Mouse (Mus musculus) thymus, adult 2 months (tissue): ENCODE measurements around the gene Gp5. TPM values are rescaled to one million over a fixed set of nuclear protein-coding genes. Genes with fewer than 3 reads are reported as not detected.
A peak's percentile ranks its signal among the peaks of the same experiment; 100 is the strongest.

Experiments used
- DNase-seq: peaks from one replicate; pipeline ENCODE4 v3.0.0; 2021
- H3K27ac ChIP-seq: fragments of 200-500 bp; 2 replicates; pipeline ENCODE4 v1.5.1; 2012; ENCODE audit warnings: low read length, control low read depth; ENCODE audit not compliant: control insufficient read depth, insufficient read depth
- H3K27me3 ChIP-seq: fragments of 200-500 bp; 2 replicates; pipeline ENCODE4 v1.6.1; 2012; ENCODE audit warnings: mild to moderate bottlenecking, low read length, moderate library complexity, mixed read lengths; ENCODE audit not compliant: control insufficient read depth, insufficient read depth
- H3K36me3 ChIP-seq: fragments of 200-500 bp; 2 replicates; pipeline ENCODE4 v1.6.1; 2012; ENCODE audit warnings: mild to moderate bottlenecking, low read length, moderate library complexity; ENCODE audit not compliant: control insufficient read depth, insufficient read depth
- H3K4me1 ChIP-seq: fragments of 200-500 bp; replicated peaks from 2 replicates; pipeline ENCODE4 v1.6.1; 2012; ENCODE audit warnings: low read length; ENCODE audit not compliant: control insufficient read depth, insufficient read depth
- H3K4me3 ChIP-seq: fragments of 200-500 bp; 2 replicates; pipeline ENCODE4 v1.5.1; 2012; ENCODE audit warnings: mild to moderate bottlenecking, low read length, control low read depth, moderate library complexity; ENCODE audit not compliant: control insufficient read depth, insufficient read depth
- CTCF ChIP-seq: fragments of 200-500 bp; IDR thresholded peaks from 2 replicates; pipeline ENCODE4 v1.5.1; 2012; ENCODE audit warnings: mild to moderate bottlenecking, control low read depth, low read length, moderate library complexity, borderline replicate concordance; ENCODE audit not compliant: control insufficient read depth, poor library complexity, insufficient read depth; ENCODE audit errors: extremely low read depth
- POLR2A ChIP-seq: fragments of 200-500 bp; IDR thresholded peaks from 2 replicates; pipeline ENCODE4 v1.6.1; 2012; ENCODE audit warnings: mild to moderate bottlenecking, low read length, control low read depth, moderate library complexity; ENCODE audit not compliant: control insufficient read depth, poor library complexity, insufficient read depth; ENCODE audit errors: extremely low read depth
- WGBS: fragments of 180-500 bp; shearing (Covaris S2); methylation state at CpG from one replicate; pipeline ENCODE4 v1.1.7; 2018; 5-methylcytosine and 5-hydroxymethylcytosine counted together
- polyA plus RNA-seq: library from polyadenylated mRNA; depleted of rRNA; stranded (reverse); fragments of >200 nt; gene quantifications from 2 replicates; pipeline ENCODE4 v1.2.3, GENCODE M21; 2012

The Gp5 gene
- polyA plus RNA-seq, 1 experiment = 1.6 TPM

GRCm38 (mm10) chr16:30299711-30300277 lies 10.8 kb downstream of the Gp5 start:
- DNase-seq = no peak
- 58% methylated on average over 10 of the region's 10 CpGs for WGBS
- Histone ChIP-seq H3K4me3 (no peak overlapping the region), H3K4me1 (no peaks in the 10 kb centered on the region), H3K27me3 (no peaks in the 10 kb centered on the region), H3K27ac (no peak overlapping the region), H3K36me3 (no peaks in the 10 kb centered on the region)
- TF ChIP-seq POLR2A (no peak), CTCF (no peak)

- no peak overlapping the region for H3K4me3 ChIP-seq
- no peaks in the 10 kb centered on the region for H3K4me1 ChIP-seq
- no peak overlapping the region for H3K27ac ChIP-seq
- TF ChIP-seq POLR2A (no peak), CTCF (no peak)
- no peaks in the 10 kb centered on the region for H3K27me3 ChIP-seq
- WGBS = 95% methylated on average over 7 of the region's 7 CpGs
- no peak for DNase-seq
- H3K36me3 ChIP-seq = no peaks in the 10 kb centered on the region
Measured at GRCm38 (mm10) chr16:30297450-30297849, 13.1 kb downstream of the Gp5 start.

DNA sequence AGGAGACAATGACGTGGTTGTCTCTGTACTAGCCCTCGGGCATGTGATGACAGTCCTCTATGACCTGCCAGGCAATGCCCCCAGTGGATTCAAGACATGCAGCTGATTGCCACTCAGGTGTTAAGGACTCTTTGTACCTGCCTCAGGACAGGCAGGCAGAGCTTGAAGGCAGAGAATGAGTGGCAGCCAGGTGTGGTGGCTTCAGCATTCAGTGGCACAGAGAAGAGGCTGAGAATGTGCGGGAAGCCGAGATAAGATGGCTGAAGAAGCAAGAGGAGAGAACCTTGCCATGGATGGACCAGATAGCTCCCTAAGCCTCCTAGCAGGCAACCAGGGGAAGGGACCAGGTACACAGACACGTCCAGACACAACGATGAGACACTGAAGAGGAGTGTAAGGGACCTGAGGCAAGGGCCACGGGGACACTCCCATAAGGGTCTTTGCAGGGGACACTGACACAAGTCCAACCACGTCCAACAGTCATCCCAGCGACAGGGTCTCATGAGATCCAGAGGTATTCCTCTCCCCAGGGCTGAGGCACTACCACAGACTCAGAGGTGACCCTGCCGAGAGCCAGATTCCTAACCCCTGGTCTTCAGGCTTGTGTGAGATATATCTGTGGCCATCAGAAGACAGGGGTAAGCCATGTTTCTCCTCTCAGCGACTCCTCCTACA lies 13.8 kb downstream of the Gp5 start:
- Histone ChIP-seq H3K27me3 (no peaks in the 10 kb centered on the region), H3K4me3 (no peak overlapping the region), H3K27ac (no peak overlapping the region), H3K36me3 (no peaks in the 10 kb centered on the region), H3K4me1 (no peaks in the 10 kb centered on the region)
- DNase-seq = no peak
- no peak for TF ChIP-seq POLR2A
- no peak for TF ChIP-seq CTCF
- 91% methylated on average over 11 of the region's 11 CpGs for WGBS

GRCm38 (mm10) chr16:30295106-30295505 lies 15.5 kb downstream of the Gp5 start:
- DNase-seq = no peak
- Histone ChIP-seq H3K4me3 (no peak overlapping the region), H3K27me3 (no peaks in the 10 kb centered on the region), H3K27ac (no peak overlapping the region), H3K36me3 (no peaks in the 10 kb centered on the region), H3K4me1 (no peaks in the 10 kb centered on the region)
- TF ChIP-seq CTCF (no peak), POLR2A (no peak)
- WGBS = 82% methylated on average over 7 of the region's 7 CpGs

- H3K4me1 ChIP-seq = no peaks in the 10 kb centered on the region
- TF ChIP-seq POLR2A = no peak
- no peak for TF ChIP-seq CTCF
- H3K27ac ChIP-seq = no peak overlapping the region
- DNase-seq = no peak
- 88% methylated on average over 6 of the region's 6 CpGs for WGBS
- no peak overlapping the region for H3K4me3 ChIP-seq
- H3K27me3 ChIP-seq = no peaks in the 10 kb centered on the region
- H3K36me3 ChIP-seq = no peaks in the 10 kb centered on the region
Measured at GRCm38 (mm10) chr16:30290436-30290835, 20.1 kb downstream of the Gp5 start.

DNA sequence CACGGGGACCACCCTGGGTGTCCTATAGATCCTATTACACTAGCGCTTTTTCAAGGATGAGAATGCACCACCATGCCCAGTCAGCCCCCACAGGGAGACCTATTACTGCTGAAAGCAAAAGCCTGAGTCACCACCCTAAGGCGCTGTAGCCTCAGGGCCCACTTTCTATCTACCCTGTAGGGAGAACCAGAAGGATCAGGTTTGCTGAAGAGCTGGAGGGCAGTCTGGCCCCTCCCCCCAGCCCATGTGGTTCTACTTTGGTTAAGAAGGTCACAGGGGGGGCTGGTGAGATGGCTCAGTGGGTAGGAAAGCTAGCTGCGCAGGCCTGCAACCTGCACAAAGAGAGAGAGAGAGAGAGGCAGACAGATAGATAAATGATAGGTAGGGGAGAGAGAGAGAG lies 24.9 kb downstream of the Gp5 start:
- Histone ChIP-seq H3K4me3 (no peak overlapping the region), H3K4me1 (no peaks in the 10 kb centered on the region), H3K27ac (no peak overlapping the region), H3K27me3 (peaks cover 5% of the 10 kb centered on the region; the same call in 1 of the 2 replicates), H3K36me3 (no peaks in the 10 kb centered on the region)
- DNase-seq = no peak
- WGBS = 91% methylated on average over 4 of the region's 4 CpGs
- TF ChIP-seq POLR2A (no peak), CTCF (no peak)

DNA sequence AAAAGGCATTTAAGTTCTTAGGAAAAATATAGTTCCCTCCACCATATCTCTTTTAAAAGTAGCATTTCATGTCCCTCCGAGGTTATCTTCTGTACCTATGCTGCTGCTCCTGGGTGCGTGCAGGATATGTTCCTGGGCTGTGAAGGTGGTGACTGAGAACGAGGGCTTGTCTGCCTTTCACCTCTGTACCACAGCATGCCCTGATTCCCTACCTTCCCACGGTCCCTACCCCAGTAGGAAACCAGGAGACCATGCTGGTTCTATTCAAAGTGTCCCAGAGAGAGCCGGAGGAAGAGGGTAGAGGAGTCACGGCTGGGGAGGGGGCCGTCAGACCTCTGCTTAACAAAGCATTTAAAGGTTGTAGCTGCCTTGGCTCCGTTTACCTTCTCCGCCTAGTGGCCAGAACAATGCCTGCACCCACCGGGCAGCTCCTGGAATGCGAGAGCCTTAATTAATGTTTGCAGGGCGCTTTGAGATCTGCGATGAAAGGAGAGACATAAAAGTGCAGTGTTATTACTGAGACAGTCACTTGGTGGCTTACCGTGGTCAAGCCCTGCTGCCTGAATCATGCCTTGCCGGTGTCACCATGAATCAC lies 26.7 kb downstream of the Gp5 start:
- peaks cover 4% of the 10 kb centered on the region for H3K4me1 ChIP-seq
- H3K36me3 ChIP-seq = no peaks in the 10 kb centered on the region
- no peak overlapping the region for H3K4me3 ChIP-seq
- peaks cover 5% of the 10 kb centered on the region; the same call in 1 of the 2 replicates for H3K27me3 ChIP-seq
- TF ChIP-seq CTCF (peak; percentile 84), POLR2A (no peak)
- no peak overlapping the region for H3K27ac ChIP-seq
- WGBS = 4% methylated on average over 15 of the region's 15 CpGs
- DNase-seq = peak; percentile 49
